Mouse (Mus musculus): ENCODE results near the gene Stac2. TPM values are rescaled to one million over a fixed set of nuclear protein-coding genes. Genes with fewer than 3 reads are reported as not detected.

The Stac2 gene
- polyA plus RNA-seq, 1 experiment: 1.2 TPM

DNA sequence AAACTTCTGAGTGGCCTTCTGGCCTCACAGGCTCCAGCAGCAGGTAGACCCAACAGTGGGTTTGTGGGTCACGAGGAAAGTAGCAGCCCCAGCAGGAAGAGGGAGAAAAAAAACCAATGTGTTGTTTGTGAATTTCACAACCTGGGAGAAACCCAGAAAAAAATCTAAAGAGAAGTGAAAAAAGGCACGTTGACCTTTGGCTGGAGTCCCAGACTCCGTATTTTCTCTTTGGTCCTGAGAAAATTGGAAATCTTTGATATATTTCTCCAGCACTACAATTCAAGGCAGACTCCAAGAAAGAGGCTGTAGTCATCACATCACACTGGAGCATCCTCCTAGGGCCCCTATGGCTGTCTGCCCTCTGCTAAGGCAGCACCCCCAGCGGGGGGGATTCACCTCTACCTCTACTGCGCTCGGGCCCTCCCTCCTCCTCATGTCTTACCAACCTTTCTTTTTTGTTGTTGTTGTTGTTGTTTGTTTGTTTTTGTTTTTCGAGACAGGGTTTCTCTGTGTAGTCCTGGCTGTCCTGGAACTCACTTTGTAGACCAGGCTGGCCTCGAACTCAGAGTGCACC lies 55.8 kb downstream of the Stac2 start:
- no peak for TF ChIP-seq CTCF (IDR thresholded peaks at IDR 0.05; ENCODE audit: insufficient read depth, low read length)
- no peak for TF ChIP-seq POLR2A (IDR thresholded peaks at IDR 0.05; ENCODE audit: borderline replicate concordance, extremely low read depth, low read depth, low read length)
- no peak overlapping the region for H3K4me3 ChIP-seq (replicated peaks; ENCODE audit: extremely low read depth, low read depth, low read length)
- no peak for DNase-seq
- 67% methylated on average over 8 of the region's 8 CpGs for WGBS
- peaks cover 2% of the 10 kb centered on the region for H3K4me1 ChIP-seq (ENCODE audit: control insufficient read depth, insufficient read depth, low read length)

DNA sequence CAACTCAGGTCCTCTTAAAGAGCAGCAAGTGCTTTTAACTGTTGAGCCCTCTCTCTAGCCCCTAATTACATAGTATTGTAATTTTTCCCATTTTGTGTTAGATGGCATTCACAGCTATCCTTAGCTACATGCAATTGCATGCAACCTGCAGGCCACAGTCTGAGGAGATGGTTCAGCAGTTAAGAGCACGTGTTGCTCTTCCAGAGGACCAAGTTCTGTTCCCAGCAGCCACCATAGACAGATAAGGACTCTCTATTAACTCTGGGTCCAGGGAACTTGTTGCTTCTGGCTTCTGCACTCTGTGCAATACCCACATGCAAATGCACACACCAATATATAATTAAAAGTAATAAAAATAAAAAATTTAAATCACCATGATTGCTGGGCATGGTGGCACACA lies 56.6 kb downstream of the Stac2 start:
- TF ChIP-seq POLR2A (IDR thresholded peaks at IDR 0.05; ENCODE audit: borderline replicate concordance, extremely low read depth, low read depth, low read length) (no peak), CTCF (IDR thresholded peaks at IDR 0.05; ENCODE audit: insufficient read depth, low read length) (no peak)
- WGBS: 67% methylated on average over 1 of the region's 1 CpGs
- Histone ChIP-seq H3K4me1 (ENCODE audit: control insufficient read depth, insufficient read depth, low read length) (peaks cover 2% of the 10 kb centered on the region), H3K4me3 (replicated peaks; ENCODE audit: extremely low read depth, low read depth, low read length) (no peak overlapping the region)
- DNase-seq: no peak

GRCm38 (mm10) chr11:97995564-97996288 lies 57.5 kb downstream of the Stac2 start, which contains the start of gene Arl5c:
Gene Arl5c (minus strand): TSS chr11:97996181.
- H3K4me3 ChIP-seq (replicated peaks; ENCODE audit: extremely low read depth, low read depth, low read length): peak within 1 kb of the TSS; percentile 61
- H3K4me1 ChIP-seq (ENCODE audit: control insufficient read depth, insufficient read depth, low read length): peaks cover 2% of the 10 kb centered on the region
- peak; percentile 26 for DNase-seq
- TF ChIP-seq CTCF (IDR thresholded peaks at IDR 0.05; ENCODE audit: insufficient read depth, low read length): peak; percentile 26; the same call in 1 of the 2 replicates
- TF ChIP-seq POLR2A (IDR thresholded peaks at IDR 0.05; ENCODE audit: borderline replicate concordance, extremely low read depth, low read depth, low read length): peak; percentile 44; the same call in 1 of the 2 replicates
- 4% methylated on average over 26 of the region's 26 CpGs for WGBS

GRCm38 (mm10) chr11:97994539-97995100 lies 58.6 kb downstream of the Stac2 start:
- TF ChIP-seq POLR2A (IDR thresholded peaks at IDR 0.05; ENCODE audit: borderline replicate concordance, extremely low read depth, low read depth, low read length): no peak
- peak; percentile 68 for TF ChIP-seq CTCF (IDR thresholded peaks at IDR 0.05; ENCODE audit: insufficient read depth, low read length)
- H3K4me1 ChIP-seq (ENCODE audit: control insufficient read depth, insufficient read depth, low read length): peaks cover 2% of the 10 kb centered on the region
- peak; percentile 88 for DNase-seq
- 8% methylated on average over 13 of the region's 13 CpGs for WGBS
- peak overlapping the region; percentile 61 for H3K4me3 ChIP-seq (replicated peaks; ENCODE audit: extremely low read depth, low read depth, low read length)

GRCm38 (mm10) chr11:97988530-97989096 lies 64.6 kb downstream of the Stac2 start:
- under 1% methylated on average over 26 of the region's 26 CpGs for WGBS
- peak; percentile 79 for DNase-seq
- peak overlapping the region; percentile 98 for H3K4me3 ChIP-seq (replicated peaks; ENCODE audit: extremely low read depth, low read depth, low read length)
- H3K4me1 ChIP-seq (ENCODE audit: control insufficient read depth, insufficient read depth, low read length): 0 out of 2 replicates have a peak, but pooled peaks cover 2% of the 10 kb centered on the region
- no peak for TF ChIP-seq CTCF (IDR thresholded peaks at IDR 0.05; ENCODE audit: insufficient read depth, low read length)

GRCm38 (mm10) chr11:97987551-97988526 lies 65.4 kb downstream of the Stac2 start:
- WGBS: under 1% methylated on average over 42 of the region's 42 CpGs
- Histone ChIP-seq H3K4me3 (replicated peaks; ENCODE audit: extremely low read depth, low read depth, low read length) (peak overlapping the region; percentile 98), H3K4me1 (ENCODE audit: control insufficient read depth, insufficient read depth, low read length) (0 out of 2 replicates have a peak, but pooled peaks cover 2% of the 10 kb centered on the region)
- TF ChIP-seq POLR2A (IDR thresholded peaks at IDR 0.05; ENCODE audit: borderline replicate concordance, extremely low read depth, low read depth, low read length): peak; percentile 77; the same call in 1 of the 2 replicates
- peak; percentile 76 for TF ChIP-seq CTCF (IDR thresholded peaks at IDR 0.05; ENCODE audit: insufficient read depth, low read length)
- peak; percentile 95 for DNase-seq

DNA sequence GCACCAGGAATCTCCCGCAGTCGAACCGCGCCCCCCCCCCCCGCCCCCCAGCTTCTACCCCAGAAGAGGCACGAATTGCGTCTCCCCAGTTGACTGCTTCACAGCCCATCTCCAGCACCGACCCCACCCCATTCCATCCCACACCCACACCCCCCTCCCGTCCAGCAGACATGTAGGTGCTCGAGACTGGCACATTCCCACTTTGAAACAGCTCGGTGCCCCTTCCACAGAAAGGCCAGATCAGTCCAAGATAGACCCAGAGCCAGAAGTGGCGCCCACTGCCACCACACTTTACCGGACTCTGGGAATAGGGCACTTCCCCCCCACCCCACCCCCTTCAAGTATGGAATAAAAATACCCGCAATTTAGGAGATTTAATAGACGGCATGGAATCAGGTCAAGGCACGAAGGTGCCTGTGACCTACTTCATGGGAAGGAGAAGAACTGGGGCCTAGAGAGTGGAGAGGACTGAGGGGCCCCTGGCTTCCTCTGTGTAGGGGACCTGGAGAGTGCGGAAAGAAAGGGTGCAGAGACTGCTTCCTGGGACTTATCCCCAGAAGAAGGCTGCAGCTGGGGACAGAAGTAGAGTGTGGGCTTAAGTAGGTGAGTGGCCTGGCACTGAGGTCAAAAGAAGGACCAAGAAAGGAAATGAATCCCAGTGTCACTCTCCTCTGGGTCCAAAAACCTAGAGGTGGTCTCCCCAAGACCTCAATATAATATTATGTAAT lies 66.4 kb downstream of the Stac2 start:
- Histone ChIP-seq H3K4me1 (ENCODE audit: control insufficient read depth, insufficient read depth, low read length) (0 out of 2 replicates have a peak, but pooled peaks cover 2% of the 10 kb centered on the region), H3K4me3 (replicated peaks; ENCODE audit: extremely low read depth, low read depth, low read length) (peak overlapping the region; percentile 20)
- TF ChIP-seq POLR2A (IDR thresholded peaks at IDR 0.05; ENCODE audit: borderline replicate concordance, extremely low read depth, low read depth, low read length) (no peak), CTCF (IDR thresholded peaks at IDR 0.05; ENCODE audit: insufficient read depth, low read length) (no peak)
- no peak for DNase-seq
- whole genome bisulfite sequencing: 37% methylated on average over 13 of the region's 17 CpGs

Other genes starting within 250 kb of the Stac2 start
- gene B230217C12Rik, start 212.7 kb downstream of the Stac2 start, polyA plus RNA-seq (2012; rRNA removed): 2.8 and 4.5 TPM in 2 replicates
- gene Fbxo47, start 169.3 kb downstream of the Stac2 start, polyA plus RNA-seq (2012; rRNA removed): 0.16 and 0.36 TPM in 2 replicates
- gene Plxdc1, start 67.0 kb downstream of the Stac2 start, polyA plus RNA-seq (2012; rRNA removed): 18.5 and 20.9 TPM in 2 replicates
- gene Arl5c, start 57.3 kb downstream of the Stac2 start, polyA plus RNA-seq (2012; rRNA removed): 2.7 and 5.1 TPM in 2 replicates
- 16.0 and 25.6 TPM in 2 replicates for gene Cacnb1, start 30.4 kb downstream of the Stac2 start, polyA plus RNA-seq (2012; rRNA removed)
- 426 and 513 TPM in 2 replicates for gene Rpl19, start 26.8 kb downstream of the Stac2 start, polyA plus RNA-seq (2012; rRNA removed)
- 16.8 and 20.3 TPM in 2 replicates for gene Fbxl20, start 96.9 kb upstream of the Stac2 start, polyA plus RNA-seq (2012; rRNA removed)
- 9.0 and 13.7 TPM in 2 replicates for gene Med1, start 139.8 kb upstream of the Stac2 start, polyA plus RNA-seq (2012; rRNA removed)
- gene Cdk12, start 149.6 kb upstream of the Stac2 start, polyA plus RNA-seq (2012; rRNA removed): 12.3 and 13.9 TPM in 2 replicates

Measured in lung, adult 2 months (tissue).